Mouse (Mus musculus) thymus, adult 2 months (tissue): ENCODE data around the gene Frmd6. TPM values are rescaled to one million over a fixed set of nuclear protein-coding genes. Genes with fewer than 3 reads are reported as not detected.
A peak's percentile ranks its signal among the peaks of the same experiment; 100 is the strongest.

ENCODE experiments used
- DNase-seq: peaks from one replicate; pipeline ENCODE4 v3.0.0; 2021
- H3K27ac ChIP-seq: fragments of 200-500 bp; 2 replicates; pipeline ENCODE4 v1.5.1; 2012; ENCODE audit warnings: low read length, control low read depth; ENCODE audit not compliant: control insufficient read depth, insufficient read depth
- H3K27me3 ChIP-seq: fragments of 200-500 bp; 2 replicates; pipeline ENCODE4 v1.6.1; 2012; ENCODE audit warnings: mild to moderate bottlenecking, low read length, moderate library complexity, mixed read lengths; ENCODE audit not compliant: control insufficient read depth, insufficient read depth
- H3K36me3 ChIP-seq: fragments of 200-500 bp; 2 replicates; pipeline ENCODE4 v1.6.1; 2012; ENCODE audit warnings: mild to moderate bottlenecking, low read length, moderate library complexity; ENCODE audit not compliant: control insufficient read depth, insufficient read depth
- H3K4me1 ChIP-seq: fragments of 200-500 bp; replicated peaks from 2 replicates; pipeline ENCODE4 v1.6.1; 2012; ENCODE audit warnings: low read length; ENCODE audit not compliant: control insufficient read depth, insufficient read depth
- H3K4me3 ChIP-seq: fragments of 200-500 bp; 2 replicates; pipeline ENCODE4 v1.5.1; 2012; ENCODE audit warnings: mild to moderate bottlenecking, low read length, control low read depth, moderate library complexity; ENCODE audit not compliant: control insufficient read depth, insufficient read depth
- CTCF ChIP-seq: fragments of 200-500 bp; IDR thresholded peaks from 2 replicates; pipeline ENCODE4 v1.5.1; 2012; ENCODE audit warnings: mild to moderate bottlenecking, control low read depth, low read length, moderate library complexity, borderline replicate concordance; ENCODE audit not compliant: control insufficient read depth, poor library complexity, insufficient read depth; ENCODE audit errors: extremely low read depth
- POLR2A ChIP-seq: fragments of 200-500 bp; IDR thresholded peaks from 2 replicates; pipeline ENCODE4 v1.6.1; 2012; ENCODE audit warnings: mild to moderate bottlenecking, low read length, control low read depth, moderate library complexity; ENCODE audit not compliant: control insufficient read depth, poor library complexity, insufficient read depth; ENCODE audit errors: extremely low read depth
- WGBS: fragments of 180-500 bp; shearing (Covaris S2); methylation state at CpG from one replicate; pipeline ENCODE4 v1.1.7; 2018; 5-methylcytosine and 5-hydroxymethylcytosine counted together
- polyA plus RNA-seq: library from polyadenylated mRNA; depleted of rRNA; stranded (reverse); fragments of >200 nt; gene quantifications from 2 replicates; pipeline ENCODE4 v1.2.3, GENCODE M21; 2012

The Frmd6 gene
- polyA plus RNA-seq, 1 experiment: 21.2 TPM

GRCm38 (mm10) chr12:70911676-70912379 is 86.5 kb downstream of the Frmd6 start:
- TF ChIP-seq CTCF (no peak), POLR2A (no peak)
- no peak overlapping the region for H3K4me3 ChIP-seq
- WGBS: 28% methylated on average over 17 of the region's 17 CpGs

DNA sequence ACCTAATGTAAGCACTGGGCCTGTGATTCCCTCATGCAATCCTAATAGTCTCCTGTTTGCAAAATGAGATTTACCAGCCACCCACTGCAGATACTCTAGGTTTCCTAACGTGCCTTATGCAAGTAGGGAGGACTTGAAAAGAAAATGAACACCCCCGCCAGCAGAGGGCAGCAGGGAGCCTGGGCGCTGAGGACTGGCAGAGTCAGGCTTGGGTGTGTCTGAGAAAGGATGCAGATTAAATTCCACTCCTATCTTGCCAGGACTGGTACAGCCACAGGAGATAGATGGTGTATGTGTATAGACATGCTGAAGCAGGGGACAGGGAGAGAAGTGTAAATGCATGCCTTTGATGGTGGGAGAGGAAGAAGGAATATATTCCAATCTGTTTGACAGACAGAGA is 88.1 kb downstream of the Frmd6 start:
- peak; percentile 89 for TF ChIP-seq CTCF
- no peak for TF ChIP-seq POLR2A
- Histone ChIP-seq H3K27ac (no peak overlapping the region), H3K4me1 (peaks cover 10% of the 10 kb centered on the region), H3K36me3 (no peaks in the 10 kb centered on the region), H3K27me3 (no peaks in the 10 kb centered on the region), H3K4me3 (no peak overlapping the region)
- DNase-seq: peak; percentile 87
- WGBS: 18% methylated on average over 3 of the region's 3 CpGs

More at GRCm38 (mm10) chr12:70911676-70912379, 86.5 kb downstream of the Frmd6 start:
- H3K27me3 ChIP-seq: no peaks in the 10 kb centered on the region
- H3K27ac ChIP-seq: no peak overlapping the region
- no peak for DNase-seq
- H3K4me1 ChIP-seq: peaks cover 10% of the 10 kb centered on the region
- no peaks in the 10 kb centered on the region for H3K36me3 ChIP-seq

GRCm38 (mm10) chr12:70914387-70914786 is 89.1 kb downstream of the Frmd6 start:
- TF ChIP-seq CTCF: no peak
- no peak for TF ChIP-seq POLR2A
- no peaks in the 10 kb centered on the region for H3K27me3 ChIP-seq
- 45% methylated on average over 11 of the region's 11 CpGs for WGBS
- H3K36me3 ChIP-seq: no peaks in the 10 kb centered on the region
- DNase-seq: no peak
- H3K27ac ChIP-seq: no peak overlapping the region
- H3K4me1 ChIP-seq: peaks cover 10% of the 10 kb centered on the region
- H3K4me3 ChIP-seq: no peak overlapping the region

DNA sequence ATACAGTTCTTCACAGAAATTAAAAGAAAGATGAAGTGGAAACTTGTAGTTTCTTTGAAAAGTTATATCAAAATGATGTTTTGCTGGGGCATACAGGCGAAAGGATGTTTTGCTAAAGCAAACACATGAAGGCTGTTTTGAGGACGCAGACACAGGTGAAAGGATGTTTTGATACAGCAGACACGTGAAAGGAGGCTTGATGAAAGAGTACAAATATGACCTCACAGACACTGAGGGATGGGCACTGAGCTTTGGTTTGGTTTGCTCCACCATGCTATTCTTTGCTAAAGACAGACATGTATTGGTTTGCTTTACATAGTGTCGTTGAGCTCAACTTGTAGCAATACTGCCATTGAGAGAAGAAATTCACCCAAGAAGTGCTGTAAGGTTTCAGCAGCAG is 104.5 kb downstream of the Frmd6 start:
- Histone ChIP-seq H3K27ac (no peak overlapping the region), H3K4me1 (no peaks in the 10 kb centered on the region), H3K27me3 (no peaks in the 10 kb centered on the region), H3K36me3 (no peaks in the 10 kb centered on the region), H3K4me3 (no peak overlapping the region)
- 78% methylated on average over 4 of the region's 4 CpGs for WGBS
- no peak for TF ChIP-seq CTCF
- TF ChIP-seq POLR2A: no peak
- DNase-seq: no peak

- Histone ChIP-seq H3K4me3 (no peak overlapping the region; the same call in 1 of the 2 replicates), H3K36me3 (no peaks in the 10 kb centered on the region), H3K27ac (peak overlapping the region; percentile 43), H3K27me3 (no peaks in the 10 kb centered on the region), H3K4me1 (0 out of 2 replicates have a peak, but pooled peaks cover 2% of the 10 kb centered on the region)
- DNase-seq: no peak
- no peak for TF ChIP-seq CTCF
- no peak for TF ChIP-seq POLR2A
- 52% methylated on average over 7 of the region's 12 CpGs for WGBS
These were observed 111.8 kb downstream of the Frmd6 start for GRCm38 (mm10) chr12:70937150-70937549.

DNA sequence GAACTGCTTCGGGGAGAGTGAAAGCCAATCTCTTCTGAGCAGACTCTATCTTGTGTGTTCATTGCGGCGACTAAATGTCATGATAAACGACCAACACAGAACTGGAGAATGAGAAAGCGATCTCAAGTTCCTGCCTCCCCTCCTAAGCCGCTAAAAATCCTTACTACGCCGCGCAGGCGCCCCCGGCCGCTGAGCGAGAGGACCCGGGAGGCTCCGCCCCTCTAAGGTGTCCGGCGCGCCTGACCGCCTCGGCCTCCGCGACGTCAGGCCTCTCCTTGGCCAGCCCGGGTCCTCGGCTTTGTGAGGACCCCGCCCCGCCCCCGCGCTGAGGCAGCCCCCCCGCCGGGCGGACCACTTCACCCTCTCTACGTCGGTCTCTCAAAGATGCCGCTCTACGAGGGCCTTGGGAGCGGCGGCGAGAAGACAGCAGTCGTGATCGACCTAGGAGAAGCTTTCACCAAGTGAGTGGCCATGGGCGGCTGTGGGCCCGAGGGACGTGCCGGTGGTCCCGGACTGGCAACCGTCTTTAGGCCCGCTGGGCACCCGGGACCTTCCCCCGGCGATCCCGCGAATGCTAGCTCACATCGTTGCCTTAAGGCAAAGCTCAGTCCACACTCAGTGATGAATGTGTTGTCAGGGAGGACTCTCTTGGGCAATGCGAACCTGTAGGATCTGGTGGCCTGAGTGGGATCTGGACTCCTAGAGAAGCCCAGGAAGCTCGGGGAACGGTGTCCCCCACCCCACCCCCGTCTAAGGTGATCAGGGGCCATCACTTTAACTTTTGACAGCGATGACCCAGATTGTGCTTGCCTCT is 112.5 kb downstream of the Frmd6 start, which contains the start of gene Actr10:
Actr10 (plus strand) TSS at position 287 of the 814 bp plus-strand sequence.
- Histone ChIP-seq H3K36me3 (no peaks in the 10 kb centered on the region; the same call in 1 of the 2 replicates), H3K4me1 (0 out of 2 replicates have a peak, but pooled peaks cover 2% of the 10 kb centered on the region), H3K27ac (peak within 1 kb of the TSS; percentile 56), H3K4me3 (peak within 1 kb of the TSS; percentile 93), H3K27me3 (no peaks in the 10 kb centered on the region)
- TF ChIP-seq POLR2A (peak; percentile 58), CTCF (no peak)
- under 1% methylated on average over 59 of the region's 59 CpGs for WGBS
- peak; percentile 93 for DNase-seq
